Mouse (Mus musculus) megakaryocyte, adult 5-6 weeks (primary cell): ENCODE results near the gene Gm10271. TPM values are rescaled to one million over a fixed set of nuclear protein-coding genes. Genes with fewer than 3 reads are reported as not detected.

ENCODE experiments used
- total RNA-seq, 2 experiments: library from RNA; stranded (forward) in 1 of 2; stranded (reverse) in 1 of 2; fragments of 153-499, 151-499 nt in 1 of 2; fragments of 221-1000, 200-1000 nt in 1 of 2; gene quantifications; 2 replicates each; pipeline versions ENCODE4 v1.2.3 to v1.2.4; 2015 to 2017

Gene Gm10271
- total RNA-seq, 2 experiments from 2014 or later: not detected

Other genes with a start within 250 kb of the Gm10271 start
- gene Myrfl, start 75.7 kb downstream of the Gm10271 start, total RNA-seq (2015): 0.09 TPM in 1 of 2 replicates, not detected in the other
- gene Myrfl, start 75.7 kb downstream of the Gm10271 start, total RNA-seq (2017): not detected in 2 replicates
- 5.6 and 6.0 TPM in 2 replicates for gene Rab3ip, start 21.8 kb downstream of the Gm10271 start, total RNA-seq (2015)
- 8.2 and 14.5 TPM in 2 replicates for gene Rab3ip, start 21.8 kb downstream of the Gm10271 start, total RNA-seq (2017)
- gene Best3, start 13.7 kb upstream of the Gm10271 start, total RNA-seq (2015): not detected in 2 replicates
- gene Best3, start 13.7 kb upstream of the Gm10271 start, total RNA-seq (2017): not detected in 2 replicates
- not detected in 2 replicates for gene Lrrc10, start 72.7 kb upstream of the Gm10271 start, total RNA-seq (2015)
- not detected in 2 replicates for gene Lrrc10, start 72.7 kb upstream of the Gm10271 start, total RNA-seq (2017)
- gene Cct2, start 91.2 kb upstream of the Gm10271 start, total RNA-seq (2015): 265 and 283 TPM in 2 replicates
- gene Cct2, start 91.2 kb upstream of the Gm10271 start, total RNA-seq (2017): 250 and 266 TPM in 2 replicates
- gene Frs2, start 175.9 kb upstream of the Gm10271 start, total RNA-seq (2015): 22.9 and 25.0 TPM in 2 replicates
- gene Frs2, start 175.9 kb upstream of the Gm10271 start, total RNA-seq (2017): 9.8 and 10.5 TPM in 2 replicates